Mouse (Mus musculus): Measurements from ENCODE around the gene Gabra1.

Gene Gabra1

GRCm38 (mm10) chr11:42182825-42183152, at the start of gene Gabra1:
Gabra1 (minus strand) TSS chr11:42182930.
- ATAC-seq (ENCODE audit: insufficient number of reproducible peaks, low FRiP score, low TSS enrichment), result peak; percentile 79

- peak; percentile 75 for ATAC-seq (ENCODE audit: insufficient number of reproducible peaks, low FRiP score, low TSS enrichment)
These were observed 531 bp downstream of the Gabra1 start for GRCm38 (mm10) chr11:42181973-42182824.

- ATAC-seq (ENCODE audit: insufficient number of reproducible peaks, low FRiP score, low TSS enrichment), result no peak
These were observed 1.3 kb downstream of the Gabra1 start for GRCm38 (mm10) chr11:42181426-42181825.

DNA sequence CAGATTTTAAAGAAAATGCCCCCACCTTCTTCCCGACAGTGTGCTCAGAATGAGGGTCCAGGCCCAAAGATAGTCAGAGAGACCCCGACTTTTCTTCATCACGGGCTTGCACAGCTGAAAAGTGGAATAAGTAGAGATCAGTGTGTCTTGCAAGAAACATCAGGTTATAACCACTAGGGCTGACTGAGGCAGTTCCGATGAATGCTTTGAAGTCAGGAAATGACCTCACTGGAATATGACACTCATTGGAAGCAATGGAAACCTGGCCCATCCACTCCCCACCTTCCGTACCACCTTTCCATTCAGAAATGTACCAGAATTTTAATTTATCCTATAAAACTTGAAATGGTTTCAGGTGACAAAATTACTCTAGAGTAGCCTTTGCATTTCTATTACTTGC, 3.2 kb downstream of the Gabra1 start:
- ATAC-seq (ENCODE audit: insufficient number of reproducible peaks, low FRiP score, low TSS enrichment), result no peak

GRCm38 (mm10) chr11:42178296-42178695, 4.4 kb downstream of the Gabra1 start:
- ATAC-seq (ENCODE audit: insufficient number of reproducible peaks, low FRiP score, low TSS enrichment), result no peak

GRCm38 (mm10) chr11:42151396-42151795, 31.3 kb downstream of the Gabra1 start:
- ATAC-seq (ENCODE audit: insufficient number of reproducible peaks, low FRiP score, low TSS enrichment), result no peak

DNA sequence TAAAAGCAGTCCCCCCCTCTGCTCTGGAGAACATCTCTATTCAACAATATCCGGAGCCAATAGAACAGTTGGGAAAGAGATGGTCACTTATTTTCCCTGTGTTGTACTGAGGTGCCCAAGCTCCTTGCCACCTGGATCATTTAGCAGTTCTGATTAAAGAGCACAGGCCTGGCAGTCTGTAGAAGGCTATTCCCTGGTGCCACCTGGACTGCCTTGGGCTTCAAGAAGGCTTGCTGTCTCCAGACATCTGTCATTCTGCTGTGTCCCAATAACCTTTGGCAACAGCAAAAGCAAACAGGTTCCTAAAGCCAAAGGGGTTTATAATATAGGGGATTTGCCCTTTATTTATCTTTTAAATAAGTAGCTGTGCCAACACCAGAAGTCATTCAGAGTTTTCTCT, 65.8 kb downstream of the Gabra1 start:
- peak; percentile 98 for ATAC-seq (ENCODE audit: insufficient number of reproducible peaks, low FRiP score, low TSS enrichment)

DNA sequence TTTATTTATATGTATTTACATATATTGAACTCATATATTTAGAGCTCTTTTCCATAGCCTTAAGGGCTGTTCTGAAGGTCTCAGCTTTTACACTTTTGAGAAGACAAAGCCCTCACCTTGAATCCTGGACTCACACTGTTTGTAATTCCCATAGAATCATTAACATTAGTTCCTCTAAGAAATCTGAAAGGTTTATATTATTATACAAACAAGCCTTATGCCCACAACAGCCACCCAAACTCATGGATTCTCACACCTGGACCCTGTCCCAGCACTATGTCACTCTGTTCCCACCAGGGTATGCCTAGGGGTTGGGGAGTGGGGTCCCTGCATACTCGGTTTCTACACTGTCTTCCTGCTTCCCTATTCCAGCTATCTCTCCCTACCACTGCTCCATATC, 72.7 kb downstream of the Gabra1 start:
- no peak for ATAC-seq (ENCODE audit: insufficient number of reproducible peaks, low FRiP score, low TSS enrichment)

GRCm38 (mm10) chr11:42109627-42110026, 73.1 kb downstream of the Gabra1 start:
- no peak for ATAC-seq (ENCODE audit: insufficient number of reproducible peaks, low FRiP score, low TSS enrichment)

DNA sequence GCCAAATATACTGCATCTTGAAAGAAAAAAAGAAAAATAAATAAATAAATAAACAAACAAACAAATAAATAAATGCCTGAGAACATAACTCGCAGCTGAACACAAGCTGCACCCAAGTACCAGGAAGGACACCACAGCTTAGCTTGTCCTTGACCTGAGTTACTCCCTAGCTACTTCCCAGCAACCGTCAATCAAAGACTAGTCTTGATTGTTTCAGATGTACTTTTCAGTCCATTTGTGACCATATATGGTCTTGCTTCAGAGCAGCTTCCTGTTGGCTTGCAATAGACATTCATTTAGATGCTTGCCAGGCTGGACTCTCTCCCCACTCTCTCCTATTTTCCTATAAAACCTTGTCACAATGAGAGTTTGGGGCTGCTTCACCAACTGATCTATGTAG, 87.2 kb downstream of the Gabra1 start:
- ATAC-seq (ENCODE audit: insufficient number of reproducible peaks, low FRiP score, low TSS enrichment), result no peak

Measured in cerebellum, adult (tissue).